Mouse (Mus musculus) limb, embryonic 12.5 days (tissue): ENCODE results near the gene Eml6. TPM values are rescaled to one million over a fixed set of nuclear protein-coding genes. Genes with fewer than 3 reads are reported as not detected.
"Not testable (repeated sequence)": the region's sequence is repeated elsewhere in the genome, so short reads cannot be mapped to it uniquely, and the experiment has no call there.

ENCODE experiments used
- ATAC-seq: fragments of 200-750 bp; cut with Nextera tagmentation; 2 replicates; pipeline ENCODE4 v1.8.0; 2017; ENCODE audit warnings: low read depth, moderate TSS enrichment; ENCODE audit not compliant: insufficient number of reproducible peaks, insufficient read depth, low FRiP score, low TSS enrichment
- H3K27ac ChIP-seq: fragments of 300-500 bp; sonication (generic); 2 replicates; pipeline ENCODE4 v1.5.1; 2016; ENCODE audit warnings: mild to moderate bottlenecking, moderate library complexity
- H3K27me3 ChIP-seq: fragments of 300-500 bp; sonication (generic); 2 replicates; pipeline ENCODE4 v1.6.1; 2016; ENCODE audit warnings: mild to moderate bottlenecking, moderate library complexity
- H3K36me3 ChIP-seq: fragments of 300-500 bp; sonication (generic); 2 replicates; pipeline ENCODE4 v1.6.1; 2016; ENCODE audit warnings: mild to moderate bottlenecking, moderate library complexity
- H3K4me1 ChIP-seq: fragments of 300-500 bp; sonication (generic); replicated peaks from 2 replicates; pipeline ENCODE4 v1.6.1; 2016
- H3K4me2 ChIP-seq: fragments of 300-500 bp; sonication (generic); 2 replicates; pipeline ENCODE4 v1.6.1; 2016; ENCODE audit warnings: mild to moderate bottlenecking, moderate library complexity
- H3K4me3 ChIP-seq: fragments of 300-500 bp; sonication (generic); replicated peaks from 2 replicates; pipeline ENCODE4 v1.5.1; 2016; ENCODE audit warnings: mild to moderate bottlenecking
- H3K9ac ChIP-seq: fragments of 300-500 bp; sonication (generic); replicated peaks from 2 replicates; pipeline ENCODE4 v1.6.1; 2016; ENCODE audit warnings: mild to moderate bottlenecking, moderate library complexity
- H3K9me3 ChIP-seq: fragments of 300-500 bp; sonication (generic); 2 replicates; pipeline ENCODE4 v1.6.1; 2016; ENCODE audit warnings: mild to moderate bottlenecking, moderate library complexity
- WGBS: fragments of 180-500 bp; shearing (Covaris S2); methylation state at CpG from one replicate; pipeline ENCODE4 v1.1.7; 2016; 5-methylcytosine and 5-hydroxymethylcytosine counted together
- polyA plus RNA-seq: library from polyadenylated mRNA; unstranded; fragments of >200 nt; fragmentation: Nextera tagmentation; extraction: Ambion mirVana; gene quantifications from 2 replicates; pipeline ENCODE4 v1.2.1, GENCODE M21; 2016

Eml6 gene
- polyA plus RNA-seq, 1 experiment from 2014 or later = 1.4 TPM

GRCm38 (mm10) chr11:29840606-29841227 is 185.1 kb downstream of the Eml6 start:
- no peaks in the 10 kb centered on the region for H3K27me3 ChIP-seq
- WGBS = 90% methylated on average over 3 of the region's 3 CpGs
- no peak overlapping the region for H3K27ac ChIP-seq
- H3K4me3 ChIP-seq = no peak overlapping the region
- H3K4me2 ChIP-seq = no peak overlapping the region
- no peak for ATAC-seq
- H3K9ac ChIP-seq = no peak overlapping the region
- no peaks in the 10 kb centered on the region for H3K36me3 ChIP-seq
- H3K9me3 ChIP-seq = no peaks in the 10 kb centered on the region
- H3K4me1 ChIP-seq = 0 out of 2 replicates have a peak, but pooled peaks cover 6% of the 10 kb centered on the region

GRCm38 (mm10) chr11:29839781-29840180 is 186.1 kb downstream of the Eml6 start:
- no peak overlapping the region for H3K4me2 ChIP-seq
- no peaks in the 10 kb centered on the region for H3K36me3 ChIP-seq
- WGBS = 51% methylated on average over 3 of the region's 3 CpGs
- no peak overlapping the region for H3K9ac ChIP-seq
- H3K27ac ChIP-seq = no peak overlapping the region
- ATAC-seq = peak; percentile 42; the same call in 1 of the 2 replicates
- no peaks in the 10 kb centered on the region for H3K9me3 ChIP-seq
- no peaks in the 10 kb centered on the region for H3K27me3 ChIP-seq
- 0 out of 2 replicates have a peak, but pooled peaks cover 6% of the 10 kb centered on the region for H3K4me1 ChIP-seq
- no peak overlapping the region for H3K4me3 ChIP-seq

DNA sequence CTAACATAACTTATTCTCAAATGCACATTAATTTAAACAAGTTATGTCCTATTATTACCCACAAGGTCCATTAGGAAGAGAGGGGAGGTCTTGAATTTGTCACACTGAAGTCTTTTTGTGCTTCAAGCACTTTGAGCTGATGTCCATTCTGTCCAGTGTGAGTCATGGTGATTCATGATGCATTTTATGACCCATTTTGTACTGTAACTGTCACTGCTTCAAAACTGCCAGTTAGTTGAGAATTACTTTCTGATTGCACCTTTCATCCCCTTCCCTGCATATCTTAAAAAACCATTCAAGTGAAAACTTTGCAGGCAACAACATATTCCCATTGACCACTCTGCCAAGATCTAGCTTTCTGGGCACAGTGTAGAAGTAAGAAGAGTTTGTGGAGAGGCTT is 188.8 kb downstream of the Eml6 start:
- Histone ChIP-seq H3K27ac (no peak overlapping the region), H3K9me3 (no peaks in the 10 kb centered on the region), H3K36me3 (no peaks in the 10 kb centered on the region), H3K4me1 (0 out of 2 replicates have a peak, but pooled peaks cover 6% of the 10 kb centered on the region), H3K4me3 (no peak overlapping the region), H3K27me3 (no peaks in the 10 kb centered on the region), H3K9ac (no peak overlapping the region), H3K4me2 (no peak overlapping the region)
- ATAC-seq = no peak

GRCm38 (mm10) chr11:29827729-29828128 is 198.1 kb downstream of the Eml6 start:
- ATAC-seq = no peak
- H3K27me3 ChIP-seq = peaks cover 33% of the 10 kb centered on the region
- 90% methylated on average over 2 of the region's 2 CpGs for WGBS
- no peaks in the 10 kb centered on the region for H3K9me3 ChIP-seq
- H3K36me3 ChIP-seq = no peaks in the 10 kb centered on the region
- H3K27ac ChIP-seq = no peak overlapping the region
- no peak overlapping the region for H3K4me2 ChIP-seq
- 0 out of 2 replicates have a peak, but pooled peaks cover 5% of the 10 kb centered on the region for H3K4me1 ChIP-seq
- no peak overlapping the region for H3K9ac ChIP-seq
- H3K4me3 ChIP-seq = no peak overlapping the region

GRCm38 (mm10) chr11:29826001-29826400 is 199.8 kb downstream of the Eml6 start:
- Histone ChIP-seq H3K27ac (no peak overlapping the region), H3K9me3 (no peaks in the 10 kb centered on the region), H3K36me3 (no peaks in the 10 kb centered on the region), H3K4me2 (no peak overlapping the region), H3K4me1 (0 out of 2 replicates have a peak, but pooled peaks cover 5% of the 10 kb centered on the region), H3K9ac (no peak overlapping the region), H3K4me3 (no peak overlapping the region), H3K27me3 (peaks cover 33% of the 10 kb centered on the region)
- no peak for ATAC-seq
- 86% methylated on average over 1 of the region's 1 CpGs for WGBS

GRCm38 (mm10) chr11:29825271-29825718 is 200.5 kb downstream of the Eml6 start, which contains the start of gene 4931440F15Rik:
Gene 4931440F15Rik, minus strand, starts transcription at chr11:29825668.
- ATAC-seq = not testable (repeated sequence)

GRCm38 (mm10) chr11:29824474-29825270 is 201.2 kb downstream of the Eml6 start:
- Histone ChIP-seq H3K4me3 (peak overlapping the region; percentile 31), H3K27me3 (peaks cover 33% of the 10 kb centered on the region), H3K4me2 (peak overlapping the region; percentile 58)
- WGBS = 19% methylated on average over 62 of the region's 62 CpGs
- not testable (repeated sequence) for H3K9ac ChIP-seq, H3K27ac ChIP-seq, H3K9me3 ChIP-seq, H3K36me3 ChIP-seq, H3K4me1 ChIP-seq
- peak; percentile 48; the same call in 1 of the 2 replicates for ATAC-seq

More at GRCm38 (mm10) chr11:29825271-29825718, 200.5 kb downstream of the Eml6 start, which contains the start of gene 4931440F15Rik:
- H3K36me3 ChIP-seq, H3K4me1 ChIP-seq, H3K9me3 ChIP-seq, H3K9ac ChIP-seq, H3K27ac ChIP-seq: not testable (repeated sequence)
- Histone ChIP-seq H3K4me3 (peak within 1 kb of the TSS; percentile 31), H3K4me2 (peak within 1 kb of the TSS; percentile 58), H3K27me3 (peaks cover 33% of the 10 kb centered on the region)
- 39% methylated on average over 21 of the region's 21 CpGs for WGBS

GRCm38 (mm10) chr11:29823141-29823540 is 202.7 kb downstream of the Eml6 start:
- no peak overlapping the region for H3K4me2 ChIP-seq
- H3K4me3 ChIP-seq = no peak overlapping the region
- no peaks in the 10 kb centered on the region for H3K9me3 ChIP-seq
- WGBS = 91% methylated on average over 2 of the region's 2 CpGs
- ATAC-seq = no peak
- 0 out of 2 replicates have a peak, but pooled peaks cover 5% of the 10 kb centered on the region for H3K4me1 ChIP-seq
- H3K36me3 ChIP-seq = no peaks in the 10 kb centered on the region
- H3K27me3 ChIP-seq = peaks cover 33% of the 10 kb centered on the region
- no peak overlapping the region for H3K9ac ChIP-seq
- no peak overlapping the region for H3K27ac ChIP-seq

GRCm38 (mm10) chr11:29815670-29816069 is 210.2 kb downstream of the Eml6 start:
- Histone ChIP-seq H3K9me3 (no peaks in the 10 kb centered on the region), H3K36me3 (no peaks in the 10 kb centered on the region), H3K4me3 (no peak overlapping the region), H3K27me3 (no peaks in the 10 kb centered on the region), H3K4me2 (no peak overlapping the region), H3K4me1 (no peaks in the 10 kb centered on the region), H3K27ac (no peak overlapping the region), H3K9ac (no peak overlapping the region)
- no peak for ATAC-seq

- Histone ChIP-seq H3K4me3 (no peak overlapping the region), H3K9me3 (no peaks in the 10 kb centered on the region), H3K9ac (no peak overlapping the region), H3K27me3 (no peaks in the 10 kb centered on the region), H3K36me3 (no peaks in the 10 kb centered on the region), H3K4me2 (no peak overlapping the region), H3K4me1 (no peaks in the 10 kb centered on the region), H3K27ac (no peak overlapping the region)
- WGBS = 90% methylated on average over 3 of the region's 3 CpGs
- ATAC-seq = no peak
Measured at GRCm38 (mm10) chr11:29815261-29815660, 210.6 kb downstream of the Eml6 start.

- H3K36me3 ChIP-seq = no peaks in the 10 kb centered on the region
- H3K4me2 ChIP-seq = no peak overlapping the region
- no peak overlapping the region for H3K9ac ChIP-seq
- no peak overlapping the region for H3K27ac ChIP-seq
- no peaks in the 10 kb centered on the region for H3K9me3 ChIP-seq
- H3K27me3 ChIP-seq = no peaks in the 10 kb centered on the region
- ATAC-seq = no peak
- 68% methylated on average over 1 of the region's 1 CpGs for WGBS
- H3K4me1 ChIP-seq = no peaks in the 10 kb centered on the region
- no peak overlapping the region for H3K4me3 ChIP-seq
Measured at GRCm38 (mm10) chr11:29813267-29813666, 212.6 kb downstream of the Eml6 start.
